Mouse (Mus musculus) midbrain, postnatal 0 days (tissue): Measurements from ENCODE around the gene Nppc. TPM values are rescaled to one million over a fixed set of nuclear protein-coding genes. Genes with fewer than 3 reads are reported as not detected.
A peak's percentile ranks its signal among the peaks of the same experiment; 100 is the strongest.

Experiments used
- ATAC-seq: fragments of 200-750 bp; cut with Nextera tagmentation; 2 replicates; pipeline ENCODE4 v1.8.0; 2017; ENCODE audit warnings: moderate number of reproducible peaks, mild to moderate bottlenecking, moderate TSS enrichment, moderate library complexity; ENCODE audit not compliant: low FRiP score
- DNase-seq: peaks from one replicate; pipeline ENCODE4 v3.0.0-alpha.2; 2015; ENCODE audit warnings: low spot score
- H3K27ac ChIP-seq: fragments of 300-500 bp; sonication (generic); 2 replicates; pipeline ENCODE4 v1.5.1; 2014; ENCODE audit warnings: low read depth, mild to moderate bottlenecking, low read length, mixed read lengths
- H3K27me3 ChIP-seq: fragments of 300-500 bp; sonication (generic); 2 replicates; pipeline ENCODE4 v1.6.1; 2014; ENCODE audit warnings: low read length, control low read depth, mixed read lengths; ENCODE audit not compliant: insufficient read depth
- H3K36me3 ChIP-seq: fragments of 300-500 bp; sonication (generic); 2 replicates; pipeline ENCODE4 v1.6.1; 2014; ENCODE audit warnings: low read length, control low read depth, mixed read lengths; ENCODE audit not compliant: insufficient read depth
- H3K4me1 ChIP-seq: fragments of 300-500 bp; sonication (generic); 2 replicates; pipeline ENCODE4 v1.6.1; 2014; ENCODE audit warnings: mild to moderate bottlenecking, control low read depth, antibody characterized with exemption, low read length, mixed read lengths; ENCODE audit not compliant: insufficient read depth
- H3K4me2 ChIP-seq: fragments of 300-500 bp; sonication (generic); 2 replicates; pipeline ENCODE4 v1.6.1; 2014; ENCODE audit warnings: low read depth, mild to moderate bottlenecking, low read length, mixed read lengths; ENCODE audit not compliant: poor library complexity, severe bottlenecking
- H3K4me3 ChIP-seq: fragments of 300-500 bp; sonication (generic); 2 replicates; pipeline ENCODE4 v1.5.1; 2014; ENCODE audit warnings: low read depth, mild to moderate bottlenecking, low read length, moderate library complexity
- H3K9ac ChIP-seq: fragments of 300-500 bp; sonication (generic); replicated peaks from 2 replicates; pipeline ENCODE4 v1.6.1; 2014; ENCODE audit warnings: mild to moderate bottlenecking, low read length, moderate library complexity, mixed read lengths; ENCODE audit not compliant: poor library complexity, severe bottlenecking
- H3K9me3 ChIP-seq: fragments of 300-500 bp; sonication (generic); 2 replicates; pipeline ENCODE4 v1.6.1; 2016; ENCODE audit warnings: low read length, control low read depth
- CTCF ChIP-seq: IDR thresholded peaks from 2 replicates; pipeline ENCODE4 v1.5.1; 2016; ENCODE audit warnings: antibody characterized with exemption, mild to moderate bottlenecking
- WGBS: fragments of 180-500 bp; shearing (Covaris S2); extraction: QIAGEN DNeasy Blood & Tissue Kit; methylation state at CpG from one replicate; pipeline ENCODE4 v1.1.7; 2014; 5-methylcytosine and 5-hydroxymethylcytosine counted together
- polyA plus RNA-seq: library from polyadenylated mRNA; unstranded; fragments of >200 nt; fragmentation: Nextera tagmentation; extraction: Ambion mirVana; gene quantifications from 2 replicates; pipeline ENCODE4 v1.2.1, GENCODE M21; 2015
- total RNA-seq: library from RNA; depleted of rRNA; stranded (reverse); fragments of >200 nt; gene quantifications from 2 replicates; pipeline ENCODE4 v1.2.3, GENCODE M21; 2014

Gene Nppc
- total and polyA plus RNA-seq, 2 experiments from 2014 or later: 4.3 to 6.6 TPM

DNA sequence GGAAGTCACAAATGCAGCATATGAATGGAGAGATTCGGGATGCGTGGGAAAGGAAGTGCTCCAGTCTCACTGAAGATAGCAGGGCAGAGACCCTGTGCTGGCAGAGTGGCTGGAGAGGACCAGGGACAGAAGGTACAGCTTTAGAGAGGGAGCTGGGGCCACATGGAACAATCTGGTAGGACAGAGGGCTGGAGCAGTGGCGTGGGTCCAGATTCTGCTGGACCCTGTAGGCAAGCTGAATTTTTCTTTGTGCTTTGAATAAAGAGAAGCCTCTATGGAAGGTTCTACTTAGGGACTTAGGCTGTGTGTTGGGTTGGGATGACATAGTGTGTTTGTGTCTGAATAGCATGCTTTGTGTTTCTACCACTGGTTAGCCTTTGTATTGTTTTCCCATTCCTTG is 35.1 kb upstream of the Nppc start:
- no peak overlapping the region for H3K9ac ChIP-seq
- H3K4me3 ChIP-seq: no peak overlapping the region
- no peak for TF ChIP-seq CTCF
- no peaks in the 10 kb centered on the region for H3K36me3 ChIP-seq
- no peaks in the 10 kb centered on the region for H3K27me3 ChIP-seq
- H3K27ac ChIP-seq: no peak overlapping the region
- DNase-seq (no peak), ATAC-seq (no peak)
- 79% methylated on average over 3 of the region's 3 CpGs for WGBS
- H3K9me3 ChIP-seq: no peaks in the 10 kb centered on the region
- no peak overlapping the region for H3K4me2 ChIP-seq
- H3K4me1 ChIP-seq: 0 out of 2 replicates have a peak, but pooled peaks cover 3% of the 10 kb centered on the region

DNA sequence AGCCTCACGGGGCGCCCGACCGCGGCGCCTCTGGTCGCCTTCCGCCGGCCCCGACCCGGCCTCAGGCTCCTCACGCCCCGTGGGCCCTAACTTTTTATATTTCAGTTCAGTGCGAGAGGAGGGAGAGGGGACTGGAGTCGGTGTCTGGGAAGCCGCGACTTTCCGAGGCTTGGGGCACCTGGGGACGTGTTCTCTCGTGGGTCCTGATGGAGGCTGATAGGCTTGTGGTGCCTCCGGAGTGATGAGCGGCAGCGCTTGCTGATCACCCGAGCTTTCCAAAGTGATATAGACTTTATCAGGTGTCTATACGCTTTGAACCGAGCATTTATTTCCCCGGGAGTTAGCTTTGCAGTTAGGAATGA is 33.6 kb upstream of the Nppc start:
- WGBS: under 1% methylated on average over 27 of the region's 27 CpGs
- 0 out of 2 replicates have a peak, but pooled peaks cover 3% of the 10 kb centered on the region for H3K4me1 ChIP-seq
- DNase-seq: no peak

DNA sequence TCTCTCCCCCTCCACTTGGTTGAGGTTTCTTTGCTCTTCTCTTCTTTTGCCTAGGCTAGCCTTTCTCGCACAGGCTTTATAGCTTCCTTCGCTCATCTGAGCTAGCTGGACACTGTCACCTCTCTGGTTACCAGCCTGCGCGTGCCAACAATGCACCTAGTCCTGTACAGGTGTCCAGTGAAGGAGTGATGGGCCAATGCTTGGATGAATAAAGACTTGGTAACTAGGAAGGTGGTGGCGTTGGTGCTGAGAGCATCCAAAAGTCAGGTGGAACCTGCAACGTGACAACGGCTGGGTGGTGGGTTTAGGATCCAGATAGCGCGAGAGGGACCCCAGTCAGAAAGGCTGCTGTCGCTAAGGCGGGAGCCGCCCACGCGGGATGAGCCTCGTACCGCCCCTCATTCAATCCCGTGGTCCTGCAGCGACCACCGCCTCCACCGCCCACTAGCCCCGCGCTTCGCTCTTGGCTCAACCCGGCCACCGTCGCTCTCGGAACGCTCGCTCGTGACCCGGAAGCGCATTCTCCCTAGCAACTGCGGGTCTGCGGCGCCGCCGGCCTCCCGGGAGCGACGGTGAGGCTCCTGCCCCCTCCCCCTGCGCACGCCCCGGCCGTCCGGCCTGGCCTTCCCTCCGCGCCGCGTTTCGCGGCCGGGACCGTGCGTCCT is 33.1 kb upstream of the Nppc start, which contains the start of gene Dis3l2:
Gene Dis3l2, plus strand, starts transcription at position 509 of the 665 bp plus-strand sequence.
- no peak for TF ChIP-seq CTCF
- Histone ChIP-seq H3K9ac (peak within 1 kb of the TSS; percentile 91), H3K4me3 (peak within 1 kb of the TSS; percentile 94), H3K9me3 (no peaks in the 10 kb centered on the region), H3K27ac (peak within 1 kb of the TSS; percentile 84), H3K4me1 (0 out of 2 replicates have a peak, but pooled peaks cover 3% of the 10 kb centered on the region), H3K36me3 (no peaks in the 10 kb centered on the region), H3K4me2 (peak within 1 kb of the TSS; percentile 77), H3K27me3 (no peaks in the 10 kb centered on the region)
- DNase-seq: peak; percentile 92
- 2% methylated on average over 51 of the region's 54 CpGs for WGBS
- ATAC-seq: peak; percentile 96

More for the DNA sequence above, 33.6 kb upstream of the Nppc start:
- Histone ChIP-seq H3K9ac (peak overlapping the region; percentile 91), H3K36me3 (no peaks in the 10 kb centered on the region), H3K9me3 (no peaks in the 10 kb centered on the region), H3K27me3 (no peaks in the 10 kb centered on the region), H3K27ac (peak overlapping the region; percentile 84), H3K4me2 (peak overlapping the region; percentile 77), H3K4me3 (peak overlapping the region; percentile 94)
- no peak for TF ChIP-seq CTCF
- ATAC-seq: no peak; the same call in 1 of the 2 replicates

DNA sequence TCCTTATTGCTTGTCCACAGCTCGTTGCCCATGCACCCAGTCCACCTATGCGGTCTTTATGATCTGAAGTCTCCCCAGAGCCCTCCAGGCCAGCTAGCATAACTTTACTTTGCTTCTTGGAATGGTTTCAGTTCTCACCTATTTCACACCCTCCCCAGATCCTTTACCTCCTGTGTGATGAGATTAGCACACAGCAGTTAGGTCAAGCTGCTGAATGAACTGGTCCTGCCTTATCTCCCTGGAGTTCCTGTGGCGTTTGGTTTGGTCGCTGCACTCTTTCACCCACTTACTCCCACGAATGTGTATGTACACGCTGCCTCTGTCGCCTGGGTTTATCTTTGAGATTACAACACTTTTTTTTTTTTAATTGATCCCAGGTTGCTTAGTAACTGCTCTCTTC is 30.0 kb upstream of the Nppc start:
- ATAC-seq (no peak), DNase-seq (no peak)
- no peaks in the 10 kb centered on the region for H3K36me3 ChIP-seq
- WGBS: 83% methylated on average over 7 of the region's 7 CpGs
- H3K4me3 ChIP-seq: no peak overlapping the region
- H3K27ac ChIP-seq: no peak overlapping the region
- H3K9me3 ChIP-seq: no peaks in the 10 kb centered on the region
- no peak for TF ChIP-seq CTCF
- no peak overlapping the region for H3K9ac ChIP-seq
- no peaks in the 10 kb centered on the region for H3K4me1 ChIP-seq
- no peaks in the 10 kb centered on the region for H3K27me3 ChIP-seq
- H3K4me2 ChIP-seq: no peak overlapping the region

DNA sequence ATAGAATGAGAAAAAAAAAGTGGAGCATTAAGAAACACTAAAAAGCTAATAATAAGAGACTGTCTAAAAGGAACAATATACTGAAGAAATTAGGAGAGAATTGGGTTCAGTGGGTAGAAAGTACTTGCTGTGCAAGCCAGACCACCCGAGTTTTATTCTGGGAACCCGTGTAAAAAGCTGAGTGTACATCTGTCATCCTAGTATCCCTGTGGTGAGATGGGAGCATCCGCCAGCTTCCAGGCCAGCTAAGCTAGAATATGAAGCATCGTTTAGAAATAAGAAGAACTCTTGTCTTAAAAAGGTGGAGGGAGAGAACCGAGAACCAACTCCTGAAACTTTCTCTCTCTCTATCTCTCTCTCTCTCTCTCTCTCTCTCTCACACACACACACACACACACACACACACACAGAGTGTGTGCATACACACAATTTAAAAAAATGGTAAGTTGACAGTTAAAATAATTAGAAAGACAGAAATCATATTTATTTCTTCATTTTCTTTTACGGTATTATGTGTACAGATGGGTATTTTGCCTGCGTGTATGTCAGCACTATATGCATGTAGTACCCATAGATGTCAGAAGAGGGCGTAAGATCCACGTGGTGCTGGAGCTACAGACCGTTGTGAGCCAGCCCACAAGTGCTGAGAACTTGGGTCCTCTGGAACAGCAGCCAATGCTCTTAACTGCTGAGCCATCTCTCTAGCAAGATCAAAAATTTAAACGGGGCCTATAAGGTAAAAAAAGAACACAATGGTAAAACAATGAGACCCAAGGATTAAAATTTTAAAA is 29.2 kb upstream of the Nppc start:
- Histone ChIP-seq H3K4me1 (no peaks in the 10 kb centered on the region), H3K27me3 (no peaks in the 10 kb centered on the region), H3K4me2 (no peak overlapping the region), H3K4me3 (no peak overlapping the region), H3K27ac (no peak overlapping the region), H3K36me3 (no peaks in the 10 kb centered on the region), H3K9me3 (no peaks in the 10 kb centered on the region), H3K9ac (no peak overlapping the region)
- TF ChIP-seq CTCF: peak; percentile 30
- ATAC-seq: no peak
- DNase-seq: no peak
- WGBS: 67% methylated on average over 11 of the region's 11 CpGs

DNA sequence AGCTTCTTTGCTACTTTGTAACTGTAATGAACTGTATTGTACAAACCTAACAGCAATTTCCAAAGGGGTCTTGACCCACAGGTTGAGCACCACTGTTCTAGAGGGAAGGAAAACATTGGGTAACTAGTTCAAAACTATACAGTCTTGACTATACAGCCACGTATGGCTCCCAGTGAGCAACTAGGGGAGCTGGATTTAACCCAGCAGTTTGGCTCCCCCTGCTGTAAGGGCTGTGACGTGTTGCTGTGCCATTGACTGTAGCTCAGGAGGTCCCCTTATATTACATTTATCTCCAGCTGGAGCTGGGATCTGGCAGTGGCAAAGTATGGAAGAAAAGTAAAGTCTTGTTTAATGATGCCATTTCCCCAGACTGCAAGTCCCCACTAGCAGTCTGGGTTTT is 28.4 kb upstream of the Nppc start:
- ATAC-seq (no peak), DNase-seq (no peak)
- 0 out of 2 replicates have a peak, but pooled peaks have one; percentile 5 for TF ChIP-seq CTCF
- Histone ChIP-seq H3K4me3 (no peak overlapping the region), H3K9me3 (no peaks in the 10 kb centered on the region), H3K9ac (no peak overlapping the region), H3K4me1 (no peaks in the 10 kb centered on the region), H3K36me3 (no peaks in the 10 kb centered on the region), H3K4me2 (no peak overlapping the region), H3K27me3 (no peaks in the 10 kb centered on the region), H3K27ac (no peak overlapping the region)
- WGBS: 32% methylated on average over 2 of the region's 2 CpGs
